Comparison of ENCODE assay signal across 8 mouse cellular contexts in the genomic region with DNA sequence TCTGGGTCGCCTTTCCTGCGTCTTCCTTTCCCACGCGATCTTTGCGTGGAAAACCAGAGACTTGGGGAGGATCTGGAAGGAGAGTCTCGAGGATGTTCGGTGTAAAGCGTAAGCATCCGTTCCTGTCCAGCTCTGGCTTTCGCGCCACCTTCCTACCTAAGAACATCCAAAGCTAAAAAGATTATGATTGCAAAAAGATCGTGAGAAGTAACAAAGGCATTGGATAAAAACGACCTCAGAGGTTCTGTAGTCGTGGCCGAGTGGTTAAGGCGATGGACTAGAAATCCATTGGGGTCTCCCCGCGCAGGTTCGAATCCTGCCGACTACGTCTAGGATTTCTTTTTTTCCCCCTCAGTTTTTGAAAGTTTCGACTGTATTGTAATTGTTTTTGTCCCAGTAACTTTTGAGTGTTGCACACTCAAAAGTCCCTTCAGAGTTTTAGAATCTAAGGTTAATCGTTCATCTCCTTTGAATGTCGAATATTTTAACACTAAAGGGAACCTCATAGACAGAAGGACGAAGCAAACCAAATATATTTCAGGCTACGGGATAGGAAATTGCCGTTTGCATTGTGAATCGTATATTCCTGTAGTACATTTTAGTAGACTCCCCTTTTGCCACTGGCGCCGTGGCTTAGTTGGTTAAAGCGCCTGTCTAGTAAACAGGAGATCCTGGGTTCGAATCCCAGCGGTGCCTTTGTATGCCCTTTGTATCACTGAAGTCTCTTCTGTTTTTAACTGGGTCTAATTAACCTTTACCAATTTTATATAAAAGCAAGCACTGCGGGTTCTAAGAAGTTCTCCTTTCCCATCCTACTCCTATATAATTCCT. TPM values are rescaled to one million over a fixed set of nuclear protein-coding genes. Genes with fewer than 3 reads are reported as not detected.
DNase-seq lines count a peak whose midpoint lies in the region; ATAC-seq and TF ChIP-seq lines count a peak whose summit lies in the region.

No protein-coding gene starts in this region.

- peaks cover 17% of the 10 kb centered on the region for H3K4me1 ChIP-seq in forebrain, embryonic 11.5 days (replicated peaks; ENCODE audit: control insufficient read depth, insufficient read depth, low read length)
- H3K4me1 ChIP-seq in lung, adult 2 months (ENCODE audit: control insufficient read depth, insufficient read depth, low read length), result peaks cover 9% of the 10 kb centered on the region

- intact Hi-C loops in heart, postnatal 25 days (cut with DNase I), result loop anchor here (5.0 kb wide), 2 partner anchors 70 to 130 kb away; partner anchors contain the start of gene Slc25a35

- peak; percentile 31; the same call in 1 of the 2 replicates for ATAC-seq in forebrain, embryonic 11.5 days (replicated peaks; ENCODE audit: low FRiP score)

- peak overlapping the region; percentile 56 for H3K4me2 ChIP-seq in forebrain, embryonic 11.5 days (ENCODE audit: low read depth, low read length, severe bottlenecking)

- H3K36me3 ChIP-seq in forebrain, embryonic 11.5 days (ENCODE audit: control insufficient read depth, insufficient read depth, low read length), result peaks cover 11% of the 10 kb centered on the region; the same call in 1 of the 2 replicates

- peak; percentile 91 for DNase-seq in ES-CJ7 (ENCODE audit: low read depth, low spot score)
- peak; percentile 79 for DNase-seq in c-Kit-negative CD71-positive TER-119-positive erythroid progenitor cells, embryonic 14.5 days (ENCODE audit: low read depth, low spot score)
- DNase-seq in forebrain, embryonic 11.5 days (ENCODE audit: low spot score), result peak; percentile 91
- peak; percentile 52 for DNase-seq in heart, postnatal 25 days (ENCODE audit: low spot score)
- peak; percentile 87 to 88 for DNase-seq in layer of hippocampus, adult 2 months (ENCODE audit: low spot score in 2 of 2)
- DNase-seq in lung, adult 2 months, result peak; percentile 76
- peak; percentile 70 for DNase-seq in ovary, postnatal 14 days (ENCODE audit: low spot score)
- peak; percentile 90 for DNase-seq in thymus, postnatal 0 days (ENCODE audit: low spot score)

- peak overlapping the region; percentile 68; the same call in 1 of the 2 replicates for H3K27ac ChIP-seq in forebrain, embryonic 11.5 days (ENCODE audit: low read depth, low read length)
- peak overlapping the region; percentile 94 for H3K27ac ChIP-seq in layer of hippocampus, adult 2 months

- TF ChIP-seq CTCF in layer of hippocampus, adult 2 months (conservative IDR thresholded peaks at IDR 0.05), result no peak
- no peak for TF ChIP-seq CTCF in lung, adult 2 months (IDR thresholded peaks at IDR 0.05; ENCODE audit: insufficient read depth, low read length)

- peak overlapping the region; percentile 57 for H3K4me3 ChIP-seq in forebrain, embryonic 11.5 days (ENCODE audit: low read depth, low read length)
- H3K4me3 ChIP-seq in layer of hippocampus, adult 2 months, result peak overlapping the region; percentile 74
- H3K4me3 ChIP-seq in lung, adult 2 months (replicated peaks; ENCODE audit: extremely low read depth, low read depth, low read length), result peak overlapping the region; percentile 74

- no peaks in the 10 kb centered on the region for H3K9me3 ChIP-seq in forebrain, embryonic 11.5 days (ENCODE audit: control insufficient read depth, low read length)

- under 1% methylated on average over 34 of the region's 34 CpGs for WGBS in forebrain, embryonic 11.5 days
- WGBS in lung, adult 2 months, result 2% methylated on average over 34 of the region's 34 CpGs

- peak overlapping the region; percentile 68 for H3K9ac ChIP-seq in forebrain, embryonic 11.5 days (ENCODE audit: low read length)

- no peak for TF ChIP-seq POLR2A in lung, adult 2 months (IDR thresholded peaks at IDR 0.05; ENCODE audit: borderline replicate concordance, extremely low read depth, low read depth, low read length)

- H3K27me3 ChIP-seq in forebrain, embryonic 11.5 days (ENCODE audit: control insufficient read depth, insufficient read depth, low read length), result no peaks in the 10 kb centered on the region

RNA-seq across cellular contexts. Expression of gene Aurkb, which starts 8.0 kb away (rescaled TPM):
- 199 and 209 TPM in 2 replicates for polyA plus RNA-seq in forebrain, embryonic 11.5 days (2014; fragmentation: Nextera tagmentation; extraction: Ambion mirVana)
- total RNA-seq in heart, postnatal 25 days (2021), result 1 to 10 TPM in 1 of 2 experiments, under 1 TPM in 1; 0.62 to 1.2 TPM
- under 1 TPM; 0.54 to 0.79 TPM for total RNA-seq in layer of hippocampus, adult 2 months (2021)
- polyA plus RNA-seq in lung, adult 2 months (2012; rRNA removed), result 3.2 and 6.8 TPM in 2 replicates
- 134 and 154 TPM in 2 replicates for polyA plus RNA-seq in thymus, postnatal 0 days (2015; fragmentation: Nextera tagmentation; extraction: Ambion mirVana)

RNA-seq across cellular contexts. Expression of gene Ctc1, which starts 21.7 kb away (rescaled TPM):
- polyA plus RNA-seq in forebrain, embryonic 11.5 days (2014; fragmentation: Nextera tagmentation; extraction: Ambion mirVana), result 94.0 and 95.7 TPM in 2 replicates
- 10 to 100 TPM; 11.5 to 13.7 TPM for total RNA-seq in heart, postnatal 25 days (2021)
- 10 to 100 TPM; 40.3 to 43.1 TPM for total RNA-seq in layer of hippocampus, adult 2 months (2021)
- 23.7 and 30.1 TPM in 2 replicates for polyA plus RNA-seq in lung, adult 2 months (2012; rRNA removed)
- 20.7 and 20.8 TPM in 2 replicates for polyA plus RNA-seq in thymus, postnatal 0 days (2015; fragmentation: Nextera tagmentation; extraction: Ambion mirVana)

RNA-seq across cellular contexts. Expression of gene Borcs6, which starts 22.1 kb away (rescaled TPM):
- 7.9 and 9.2 TPM in 2 replicates for polyA plus RNA-seq in forebrain, embryonic 11.5 days (2014; fragmentation: Nextera tagmentation; extraction: Ambion mirVana)
- 10 to 100 TPM; 14.4 to 16.4 TPM for total RNA-seq in heart, postnatal 25 days (2021)
- total RNA-seq in layer of hippocampus, adult 2 months (2021), result 10 to 100 TPM; 26.6 to 30.8 TPM
- 21.0 and 22.8 TPM in 2 replicates for polyA plus RNA-seq in lung, adult 2 months (2012; rRNA removed)
- 9.8 and 12.4 TPM in 2 replicates for polyA plus RNA-seq in thymus, postnatal 0 days (2015; fragmentation: Nextera tagmentation; extraction: Ambion mirVana)

RNA-seq across cellular contexts. Expression of gene Pfas, which starts 29.2 kb away (rescaled TPM):
- 48.2 and 55.8 TPM in 2 replicates for polyA plus RNA-seq in forebrain, embryonic 11.5 days (2014; fragmentation: Nextera tagmentation; extraction: Ambion mirVana)
- 1 to 10 TPM; 5.6 to 6.8 TPM for total RNA-seq in heart, postnatal 25 days (2021)
- 10 to 100 TPM; 27.5 to 27.8 TPM for total RNA-seq in layer of hippocampus, adult 2 months (2021)
- 10.0 and 11.3 TPM in 2 replicates for polyA plus RNA-seq in lung, adult 2 months (2012; rRNA removed)
- 26.9 and 29.7 TPM in 2 replicates for polyA plus RNA-seq in thymus, postnatal 0 days (2015; fragmentation: Nextera tagmentation; extraction: Ambion mirVana)

RNA-seq across cellular contexts. Expression of gene Tmem107, which starts 33.2 kb away (rescaled TPM):
- 60.3 and 60.6 TPM in 2 replicates for polyA plus RNA-seq in forebrain, embryonic 11.5 days (2014; fragmentation: Nextera tagmentation; extraction: Ambion mirVana)
- 1 to 10 TPM; 4.4 to 9.8 TPM for total RNA-seq in heart, postnatal 25 days (2021)
- 10 to 100 TPM; 20.3 to 21.6 TPM for total RNA-seq in layer of hippocampus, adult 2 months (2021)
- polyA plus RNA-seq in lung, adult 2 months (2012; rRNA removed), result 69.8 and 75.7 TPM in 2 replicates
- 29.8 and 33.2 TPM in 2 replicates for polyA plus RNA-seq in thymus, postnatal 0 days (2015; fragmentation: Nextera tagmentation; extraction: Ambion mirVana)

Comparison
In these comparisons a context has a peak if more than half of its experiments do, and no peak if none do; other contexts are left out.
1. Peak in every context shown above with its lines: DNase-seq, ATAC-seq, H3K4me3 ChIP-seq and H3K27ac ChIP-seq.
2. RNA of gene Aurkb, which starts 8.0 kb away (polyA plus RNA-seq): 199 to 209 TPM in forebrain, embryonic 11.5 days and 134 to 154 TPM in thymus, postnatal 0 days; 3.2 to 6.8 TPM in lung, adult 2 months; every median in the first group is over 10 times any median in the second.